Mouse (Mus musculus) urinary bladder, postnatal 25 days (tissue): ENCODE measurements around the gene Supt3.

ENCODE experiments used
- DNase-seq: peaks from one replicate; pipeline ENCODE4 v3.0.0; 2022; ENCODE audit warnings: low spot score

The Supt3 gene

GRCm38 (mm10) chr17:45057780-45058179 is 280.8 kb downstream of the Supt3 start:
- DNase-seq: no peak

GRCm38 (mm10) chr17:45058566-45059363 is 281.8 kb downstream of the Supt3 start:
- no peak for DNase-seq

- DNase-seq: no peak
Observed at GRCm38 (mm10) chr17:45063776-45064175, 286.8 kb downstream of the Supt3 start.

- no peak for DNase-seq
Observed at GRCm38 (mm10) chr17:45065465-45065864, 288.5 kb downstream of the Supt3 start.

GRCm38 (mm10) chr17:45067441-45067840 is 290.5 kb downstream of the Supt3 start:
- DNase-seq: no peak

- no peak for DNase-seq
Observed at GRCm38 (mm10) chr17:45068321-45068720, 291.4 kb downstream of the Supt3 start.

GRCm38 (mm10) chr17:45072495-45073347 is 295.8 kb downstream of the Supt3 start:
- DNase-seq: no peak

- no peak for DNase-seq
Observed at GRCm38 (mm10) chr17:45073348-45073634, 296.3 kb downstream of the Supt3 start.

GRCm38 (mm10) chr17:45073779-45074178 is 296.8 kb downstream of the Supt3 start:
- no peak for DNase-seq

- DNase-seq: no peak
Observed at GRCm38 (mm10) chr17:45076951-45077350, 300.0 kb downstream of the Supt3 start.

GRCm38 (mm10) chr17:45077921-45078640 is 301.1 kb downstream of the Supt3 start:
- no peak for DNase-seq

- DNase-seq: no peak
Observed at GRCm38 (mm10) chr17:45081521-45081920, 304.6 kb downstream of the Supt3 start.

- no peak for DNase-seq
Observed at GRCm38 (mm10) chr17:45081955-45082475, 305.1 kb downstream of the Supt3 start.

- no peak for DNase-seq
Observed at GRCm38 (mm10) chr17:45086361-45086760, 309.4 kb downstream of the Supt3 start.

- peak; percentile 45 for DNase-seq
Observed at GRCm38 (mm10) chr17:45087022-45087421, 310.1 kb downstream of the Supt3 start.

- no peak for DNase-seq
Observed at GRCm38 (mm10) chr17:45101064-45101463, 324.1 kb downstream of the Supt3 start.

GRCm38 (mm10) chr17:45115386-45115785 is 338.4 kb downstream of the Supt3 start:
- DNase-seq: no peak

GRCm38 (mm10) chr17:45118565-45119471 is 341.9 kb downstream of the Supt3 start:
- no peak for DNase-seq

GRCm38 (mm10) chr17:45119609-45120201 is 342.8 kb downstream of the Supt3 start:
- DNase-seq: no peak

- no peak for DNase-seq
Observed at GRCm38 (mm10) chr17:45123856-45124255, 346.9 kb downstream of the Supt3 start.

- no peak for DNase-seq
Observed at GRCm38 (mm10) chr17:45128611-45129010, 351.7 kb downstream of the Supt3 start.
